Mouse (Mus musculus) 3134 (cell line): ENCODE measurements around the gene Nceh1.
"Not testable (repeated sequence)": the region's sequence is repeated elsewhere in the genome, so short reads cannot be mapped to it uniquely, and the experiment has no call there.

Experiments
- DNase-seq: peaks from one replicate; pipeline ENCODE4 v3.0.0-alpha.2; 2011; ENCODE audit warnings: low spot score; ENCODE audit not compliant: insufficient read length; ENCODE audit errors: extremely low read depth

Nceh1 gene

DNA sequence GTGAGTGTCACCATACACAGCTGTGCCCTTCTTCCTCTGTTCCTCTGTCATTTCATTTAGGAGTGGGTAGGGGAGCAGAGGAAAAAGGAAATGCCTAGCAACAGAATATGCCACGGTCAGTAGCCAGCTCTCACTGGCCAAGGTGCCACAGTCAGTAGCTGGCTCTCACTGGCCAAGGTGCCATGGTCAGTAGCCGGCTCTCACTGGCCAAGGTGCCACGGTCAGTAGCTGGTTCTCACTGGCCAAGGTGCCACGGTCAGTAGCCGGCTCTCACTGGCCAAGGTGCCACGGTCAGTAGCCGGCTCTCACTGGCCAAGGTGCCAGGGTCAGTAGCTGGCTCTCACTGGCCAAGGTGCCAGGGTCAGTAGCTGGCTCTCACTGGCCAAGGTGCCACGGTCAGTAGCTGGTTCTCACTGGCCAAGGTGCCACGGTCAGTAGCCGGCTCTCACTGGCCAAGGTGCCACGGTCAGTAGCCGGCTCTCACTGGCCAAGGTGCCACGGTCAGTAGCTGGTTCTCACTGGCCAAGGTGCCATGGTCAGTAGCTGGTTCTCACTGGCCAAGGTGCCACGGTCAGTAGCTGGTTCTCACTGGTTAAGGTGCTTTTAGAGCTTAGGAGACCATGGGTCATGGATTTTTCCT lies 96.6 kb downstream of the Nceh1 start:
- not testable (repeated sequence) for DNase-seq

DNA sequence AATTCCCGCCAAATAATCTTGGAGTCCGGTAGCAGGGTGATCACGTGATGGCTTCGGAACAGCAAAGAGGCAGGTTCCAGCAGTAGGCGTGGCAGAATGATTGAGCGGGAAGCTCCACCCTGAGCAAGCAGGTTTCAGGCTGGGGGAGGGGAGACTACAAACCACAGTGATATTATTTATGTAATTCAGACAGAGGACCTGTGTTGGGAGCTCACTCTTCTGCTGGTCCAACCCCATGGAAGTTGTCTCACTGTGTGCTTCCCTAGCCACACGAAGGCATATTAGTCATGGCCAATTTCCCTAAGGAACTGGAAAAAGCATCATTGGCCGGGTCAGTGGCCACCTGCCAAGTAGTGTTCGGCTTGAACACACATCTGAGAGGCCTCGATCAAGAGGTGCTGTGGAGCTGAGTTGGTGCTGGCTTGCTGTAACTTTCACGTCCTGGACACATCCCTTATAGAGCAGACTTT lies 97.5 kb downstream of the Nceh1 start:
- peak; percentile 60 for DNase-seq

DNA sequence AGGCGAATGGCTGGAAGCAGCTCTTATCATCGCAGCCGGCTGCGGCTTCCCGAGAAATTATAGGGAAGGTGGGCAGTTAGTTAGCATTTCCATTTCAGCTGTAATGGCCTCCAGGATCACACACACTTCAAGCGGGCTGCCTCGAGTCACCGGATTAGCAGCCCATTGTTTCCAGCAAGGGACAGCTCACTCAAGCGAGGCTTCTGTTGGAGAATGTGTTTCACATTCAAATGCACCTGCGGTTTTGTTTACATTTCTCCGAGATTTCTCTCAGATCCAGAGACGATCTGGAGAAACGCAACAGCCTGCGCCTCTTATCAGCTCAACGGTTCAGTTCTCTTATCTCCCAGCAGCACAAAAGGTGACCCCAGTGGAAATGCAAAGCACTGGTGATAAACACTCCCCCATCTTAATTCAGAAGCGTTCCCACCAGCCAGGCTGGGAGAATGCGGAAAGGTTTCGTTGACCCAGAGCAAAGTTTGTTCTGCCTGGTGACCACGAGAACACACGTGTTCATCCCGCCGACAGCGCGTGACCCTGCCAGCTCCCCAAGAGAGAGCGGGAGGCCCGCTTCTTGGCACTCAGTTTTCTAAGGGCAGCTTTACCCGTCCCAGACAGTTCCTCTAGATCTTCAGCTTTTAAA lies 100.4 kb downstream of the Nceh1 start:
- no peak for DNase-seq

DNA sequence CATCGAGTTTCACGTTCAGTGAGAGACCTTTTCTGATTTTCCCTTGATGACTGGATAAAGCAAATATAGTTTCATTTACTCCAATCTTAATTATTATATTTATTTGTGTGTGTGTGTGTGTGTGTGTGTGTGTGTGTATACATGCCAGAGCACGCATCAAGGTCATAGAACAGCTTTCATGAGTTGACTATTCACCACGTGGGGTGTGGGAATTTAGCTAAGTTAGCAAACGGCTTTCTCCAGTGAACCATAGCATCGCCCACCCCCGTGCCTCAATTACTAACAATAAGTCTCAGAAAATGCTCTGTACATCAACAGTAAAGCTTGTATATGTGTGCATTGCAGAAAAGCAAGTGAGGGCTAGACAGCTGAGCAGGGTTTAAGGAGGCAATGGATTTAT lies 101.0 kb downstream of the Nceh1 start:
- no peak for DNase-seq

DNA sequence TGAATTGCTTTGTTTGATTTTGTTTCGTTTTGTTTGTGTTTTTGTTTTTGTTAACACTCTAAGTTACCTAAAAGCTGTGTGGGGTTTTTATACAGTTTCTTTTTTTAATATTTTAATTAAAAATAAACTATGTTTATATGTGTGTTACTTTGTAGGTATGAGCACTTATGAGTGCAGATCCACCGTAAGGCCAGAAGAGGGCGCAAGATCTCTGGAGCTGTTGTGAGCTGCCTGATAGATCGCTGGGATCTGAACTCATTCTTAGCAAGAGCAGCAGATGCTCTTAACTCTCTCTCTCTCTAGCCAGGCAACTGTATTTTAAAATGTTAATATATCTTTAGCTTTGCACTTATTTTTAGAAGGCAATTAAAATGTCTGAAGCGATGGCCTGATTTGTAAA lies 101.5 kb downstream of the Nceh1 start:
- DNase-seq = no peak

DNA sequence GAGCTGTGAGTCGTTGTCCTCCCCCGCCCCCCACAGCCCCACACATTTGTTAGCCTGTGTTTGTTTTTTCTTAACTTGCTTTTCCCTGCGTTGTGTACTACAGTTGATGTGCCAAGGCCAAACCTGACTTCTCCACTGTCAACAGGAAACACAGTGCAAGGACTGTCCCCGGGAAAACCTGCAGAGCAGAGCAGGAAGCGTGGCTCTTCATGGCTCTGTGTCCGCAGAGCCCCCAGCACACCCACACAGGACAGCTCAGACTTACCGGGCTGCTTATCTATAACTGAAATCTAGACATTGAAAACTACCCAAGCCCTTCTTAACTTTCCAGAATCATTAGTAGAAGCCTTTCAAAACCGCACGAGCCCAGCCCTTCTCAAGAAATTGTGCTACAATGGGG lies 102.3 kb downstream of the Nceh1 start:
- no peak for DNase-seq

DNA sequence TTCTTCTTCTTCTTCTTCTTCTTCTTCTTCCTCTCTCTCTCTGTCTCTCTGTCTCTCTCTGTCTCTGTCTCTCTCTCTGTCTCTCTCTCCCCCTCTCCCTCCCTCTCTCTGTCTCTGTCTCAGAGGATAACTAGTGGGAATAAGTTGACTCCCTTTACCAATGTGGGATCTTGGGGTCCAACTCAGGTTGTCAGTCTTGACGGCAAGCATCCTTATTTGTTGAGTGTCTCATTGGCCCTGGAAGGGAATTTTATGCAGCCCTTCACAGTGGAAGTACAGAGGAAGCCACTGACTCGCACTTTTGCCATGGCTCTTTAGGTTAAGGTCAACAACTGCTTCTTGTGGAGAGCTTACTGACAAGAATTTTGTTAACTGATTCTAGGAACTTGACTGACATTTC lies 105.5 kb downstream of the Nceh1 start:
- DNase-seq = no peak

DNA sequence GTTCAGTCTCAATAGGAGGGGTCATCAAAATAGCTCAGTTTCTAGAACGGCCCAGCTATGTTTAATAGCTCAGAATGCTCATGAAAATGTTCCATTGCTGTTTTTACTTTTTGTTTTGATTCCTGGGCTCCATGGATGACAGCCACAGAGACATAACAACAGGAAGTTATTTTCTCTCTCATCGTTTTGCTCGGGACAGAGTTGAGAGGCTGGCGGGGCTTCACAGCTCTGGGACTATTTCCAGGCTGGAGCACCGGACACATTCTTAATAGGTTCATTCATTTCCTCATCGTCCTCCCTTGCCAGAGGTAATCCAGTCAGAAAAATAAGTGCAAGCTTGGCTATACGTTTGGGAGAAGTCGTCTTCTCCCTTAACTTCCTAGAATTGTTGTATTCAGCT lies 106.1 kb downstream of the Nceh1 start:
- DNase-seq = no peak

DNA sequence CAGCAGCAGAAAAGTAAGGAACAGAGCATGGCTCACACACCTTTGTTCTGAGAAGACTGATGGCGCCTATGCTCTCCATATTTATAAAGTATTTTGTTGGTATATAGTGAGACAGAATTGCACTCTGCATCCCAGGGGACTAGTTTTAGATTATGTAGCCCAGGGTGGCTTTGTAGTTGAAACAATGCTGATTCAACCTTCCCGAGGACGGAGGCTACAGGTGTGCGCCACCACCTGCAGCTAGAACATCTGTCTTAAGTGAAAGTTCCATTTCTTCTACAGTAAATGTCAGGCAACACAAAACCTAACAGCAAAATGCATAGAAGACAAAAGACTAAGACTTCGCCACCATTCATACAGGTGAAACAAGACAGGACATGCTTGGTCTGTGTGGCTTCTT lies 107.5 kb downstream of the Nceh1 start:
- DNase-seq = no peak

DNA sequence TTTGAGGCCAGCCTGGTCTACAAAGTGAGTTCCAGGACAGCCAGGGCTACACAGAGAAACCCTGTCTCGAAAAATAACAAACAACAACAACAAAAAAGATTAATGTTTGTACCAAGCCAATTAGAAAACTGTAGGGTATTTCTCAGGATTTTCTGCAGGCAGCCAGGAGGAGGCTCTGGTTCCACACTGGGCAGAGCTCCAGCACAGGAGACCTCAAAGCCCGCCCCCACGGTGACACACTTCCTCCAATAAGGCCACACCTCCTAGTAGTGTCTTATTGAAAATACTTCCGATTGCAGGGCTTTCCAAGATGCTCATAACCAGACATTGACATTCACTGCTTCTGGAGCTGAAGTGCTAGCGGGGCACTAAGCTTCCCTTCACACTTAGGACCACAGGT lies 108.2 kb downstream of the Nceh1 start:
- DNase-seq = peak; percentile 70

DNA sequence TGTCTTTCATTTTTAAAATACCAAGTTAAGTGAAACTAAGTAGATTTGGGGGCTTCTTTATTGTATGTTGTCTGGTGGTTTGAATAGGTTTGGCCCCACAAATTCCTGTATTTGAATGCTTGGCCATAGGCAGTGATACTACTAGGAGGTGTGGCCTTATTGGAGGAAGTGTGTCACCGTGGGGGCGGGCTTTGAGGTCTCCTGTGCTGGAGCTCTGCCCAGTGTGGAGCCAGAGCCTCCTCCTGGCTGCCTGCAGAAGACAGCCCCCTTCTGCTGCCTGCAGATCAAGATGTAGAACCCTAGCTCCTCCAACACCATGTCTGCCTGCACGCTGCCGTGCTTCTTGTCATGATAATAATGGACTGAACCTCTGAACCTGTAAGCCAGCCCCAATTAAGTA lies 108.6 kb downstream of the Nceh1 start:
- DNase-seq = peak; percentile 72

DNA sequence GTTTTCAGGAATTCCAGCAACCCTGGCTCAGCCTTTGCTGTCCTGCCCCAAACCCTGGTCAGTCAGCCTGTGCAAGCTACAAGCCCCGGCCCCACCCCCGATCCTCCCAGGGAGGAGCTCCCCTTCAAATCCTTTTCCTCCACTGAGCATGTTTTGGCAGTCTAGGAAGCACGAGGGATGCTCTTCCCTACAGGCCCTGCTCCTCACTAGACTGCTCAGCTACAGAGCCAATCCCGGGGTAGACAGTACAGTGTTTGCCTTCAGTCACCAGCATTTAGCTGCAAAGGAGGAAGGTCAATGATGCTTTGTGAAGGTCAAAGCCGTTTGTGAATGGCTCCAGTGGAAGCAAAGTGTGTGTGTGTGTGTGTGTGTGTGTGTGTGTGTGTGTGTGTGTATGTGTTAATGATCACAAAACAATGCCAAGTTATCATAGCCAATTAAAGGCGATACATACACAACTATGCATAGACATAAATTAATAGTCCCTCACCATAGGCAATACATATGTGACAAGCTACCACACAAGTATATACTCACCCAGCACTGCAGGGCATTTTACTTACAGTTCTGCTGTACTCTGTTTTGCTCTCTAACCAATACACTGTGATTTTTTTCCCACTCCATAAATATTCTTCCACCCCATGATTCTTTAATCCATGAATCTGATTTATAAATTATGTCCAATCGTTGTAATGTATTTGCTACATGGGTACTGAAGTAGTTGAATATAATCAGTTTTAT lies 111.0 kb downstream of the Nceh1 start:
- DNase-seq = no peak

DNA sequence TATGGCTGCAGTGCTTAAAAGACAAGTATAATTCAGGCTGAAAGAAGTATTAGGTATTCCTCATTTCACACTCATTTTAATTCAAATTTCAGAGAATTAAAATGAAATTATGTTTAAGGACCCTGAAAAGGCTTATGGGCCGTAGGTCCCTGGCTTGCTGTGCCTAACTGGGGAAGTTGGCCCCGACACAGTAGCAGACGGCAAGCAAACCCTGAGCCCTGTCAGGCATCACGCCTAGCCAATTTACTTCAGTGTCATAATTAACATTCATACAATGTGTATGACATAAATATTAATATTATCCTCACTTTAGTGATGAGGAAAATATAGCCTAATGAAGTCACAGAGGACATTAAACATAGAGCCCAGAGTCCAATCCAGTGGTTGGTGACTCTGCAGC lies 117.7 kb downstream of the Nceh1 start:
- DNase-seq = no peak

DNA sequence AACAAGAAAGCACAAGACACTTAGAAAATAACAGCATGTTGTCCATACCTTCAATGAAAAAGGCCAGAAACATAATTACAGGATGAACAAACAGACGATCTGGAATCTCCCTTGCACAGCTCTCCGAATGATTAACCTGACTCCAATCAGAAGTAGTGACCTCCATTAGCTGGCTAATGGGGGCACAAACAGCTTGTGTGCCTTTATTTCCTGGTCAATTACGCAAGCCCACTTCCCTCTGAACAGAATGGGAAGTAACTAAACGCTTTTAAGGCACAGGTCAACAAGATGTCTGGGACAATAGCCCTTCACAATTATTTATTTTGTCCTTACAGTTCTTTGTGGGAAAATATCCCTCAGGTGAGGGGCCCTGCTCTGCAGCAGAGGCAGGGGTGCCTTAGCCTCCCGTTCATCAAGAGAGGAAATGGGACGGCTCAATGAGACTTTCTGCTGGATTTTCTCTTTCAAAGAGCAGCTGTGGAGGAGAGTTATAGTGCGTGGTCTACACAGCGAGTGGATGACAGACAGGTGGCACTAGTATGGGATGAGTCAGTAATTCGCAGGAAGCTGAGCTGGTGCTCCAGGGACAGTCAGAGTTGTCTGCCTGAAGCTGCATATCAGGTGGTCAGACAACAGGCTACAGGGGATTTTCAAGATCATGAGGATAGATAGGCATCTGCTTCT lies 119.7 kb downstream of the Nceh1 start:
- DNase-seq = no peak

DNA sequence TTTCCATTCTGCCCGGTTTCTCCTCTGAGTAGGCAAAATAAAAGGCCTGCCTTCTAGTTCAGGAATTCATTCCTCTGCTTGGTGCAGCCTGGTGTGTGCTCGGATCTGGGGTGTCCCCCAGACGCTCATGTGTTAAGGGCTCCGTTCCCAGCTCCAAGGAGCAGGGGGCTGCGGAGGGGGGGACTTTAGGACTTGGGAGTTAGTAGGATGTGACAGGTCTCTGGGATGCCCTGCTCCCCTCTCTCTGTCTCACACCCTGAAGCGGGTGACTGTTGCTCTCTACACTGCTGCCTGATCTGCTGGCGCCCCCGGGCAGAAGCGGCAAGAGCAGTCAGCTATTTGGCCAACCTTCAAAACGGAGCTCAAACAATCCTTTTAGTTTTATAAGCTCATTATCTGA lies 124.0 kb downstream of the Nceh1 start:
- no peak for DNase-seq

DNA sequence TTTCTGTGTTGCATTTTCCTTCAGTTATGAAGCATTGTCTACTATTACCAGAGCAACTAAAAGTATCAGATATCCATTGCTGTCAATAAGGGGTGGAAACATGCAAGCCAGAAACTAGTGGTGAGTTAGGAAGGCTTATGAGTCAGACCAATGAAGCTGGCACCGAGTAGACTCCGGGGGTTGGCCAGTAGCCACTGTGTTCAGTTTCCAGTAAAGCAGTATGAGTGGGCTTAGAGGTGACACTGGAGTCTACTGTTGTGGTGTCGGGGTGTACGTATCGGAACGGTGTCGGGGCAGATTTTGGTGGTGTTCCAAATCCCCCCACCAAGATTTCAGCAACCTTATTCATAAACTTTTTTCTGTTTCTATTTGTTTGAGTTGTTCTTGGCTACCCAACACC lies 128.2 kb downstream of the Nceh1 start:
- peak; percentile 42 for DNase-seq

DNA sequence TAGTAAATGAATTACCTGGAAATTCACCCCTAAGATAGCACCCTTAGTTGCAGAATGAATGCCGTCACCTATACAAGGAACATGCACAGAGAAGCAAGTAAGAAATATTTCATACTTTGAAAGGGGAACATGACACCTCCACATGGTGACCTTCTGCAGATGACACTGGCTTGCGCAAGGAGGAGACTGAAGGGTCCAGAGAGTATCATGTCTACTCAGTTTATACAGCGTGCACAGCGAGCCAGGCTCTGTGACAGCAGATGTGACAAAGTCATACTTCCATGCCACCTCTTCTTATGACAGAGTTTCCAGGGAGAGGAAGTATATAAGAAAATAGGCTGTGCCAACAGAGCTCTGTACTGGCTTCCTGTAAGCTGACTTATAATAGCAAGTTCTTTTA lies 128.7 kb downstream of the Nceh1 start:
- no peak for DNase-seq

DNA sequence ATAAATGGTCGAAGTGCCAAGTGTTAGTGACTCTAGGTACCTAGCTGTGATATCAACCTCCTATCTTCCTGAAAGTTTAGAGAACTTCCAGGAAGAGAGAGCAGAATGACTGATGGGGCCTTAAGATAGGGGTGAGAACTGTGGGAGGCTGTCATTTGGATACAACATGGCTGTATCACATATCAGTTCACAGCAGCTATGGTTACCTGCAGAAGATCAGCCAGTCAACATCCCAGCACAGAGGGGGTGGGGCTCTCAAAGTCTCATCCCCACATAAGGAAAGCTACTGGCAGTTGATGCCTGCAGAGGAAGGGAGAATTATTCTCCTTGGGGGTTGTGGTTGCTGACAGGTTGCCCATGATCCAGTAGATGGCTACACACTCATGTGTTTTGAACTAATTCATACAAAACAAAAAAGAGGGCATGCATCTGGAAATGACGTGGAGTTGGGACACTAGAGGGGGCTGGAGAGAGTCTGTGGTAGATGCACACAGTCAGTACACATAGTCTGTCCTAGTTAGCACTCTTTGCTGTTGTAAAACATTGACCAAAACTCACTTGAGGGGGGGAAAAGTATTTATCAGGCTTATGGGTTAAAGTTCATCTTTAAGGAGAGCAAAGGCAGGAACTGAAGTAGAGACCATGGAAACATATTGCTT lies 131.9 kb downstream of the Nceh1 start:
- DNase-seq = no peak

DNA sequence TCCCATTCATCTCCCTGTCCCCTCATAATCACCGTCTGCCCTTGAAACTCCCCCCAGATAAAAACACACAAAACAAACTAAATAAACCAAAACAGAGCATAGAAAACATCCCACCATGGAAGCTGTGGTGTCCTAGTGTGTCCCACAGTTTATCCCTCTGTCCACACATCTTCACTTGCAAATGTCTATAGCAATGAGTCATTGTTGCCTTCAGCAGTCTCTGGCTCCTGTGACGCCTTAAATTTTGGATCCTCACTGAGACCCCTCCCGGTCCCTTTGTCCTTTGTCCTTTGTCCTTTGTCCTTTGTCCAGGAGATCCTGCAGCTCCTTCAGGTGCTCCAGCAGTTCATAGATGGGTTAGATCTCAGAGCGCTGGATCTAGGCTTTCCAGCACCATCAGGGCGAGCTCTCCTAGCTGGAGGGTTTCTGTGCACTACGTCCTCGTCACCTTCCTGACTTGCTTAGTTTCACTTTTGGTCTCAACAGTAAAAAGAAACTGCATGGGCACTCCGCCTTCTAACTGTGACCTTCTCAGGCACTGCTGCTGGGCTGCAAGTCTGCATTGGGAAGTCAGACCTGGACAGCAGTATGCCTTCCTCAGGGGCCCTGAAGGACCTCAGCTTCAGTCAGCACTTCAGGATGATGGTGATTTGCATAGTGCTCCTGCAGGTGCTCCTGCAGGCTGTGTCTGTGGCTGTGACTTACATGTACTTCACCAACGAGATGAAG lies 134.0 kb downstream of the Nceh1 start, which contains the start of gene Tnfsf10:
TSS of gene Tnfsf10 (plus strand) at position 470 of the 729 bp plus-strand sequence.
- DNase-seq = peak; percentile 59
